Mouse (Mus musculus): ENCODE measurements around the gene Cdk19.
A peak's percentile ranks its signal among the peaks of the same experiment; 100 is the strongest.

Gene Cdk19

GRCm38 (mm10) chr10:40526301-40526761 lies 187.0 kb downstream of the Cdk19 start:
- DNase-seq, result no peak

GRCm38 (mm10) chr10:40526986-40527385 lies 187.6 kb downstream of the Cdk19 start:
- DNase-seq, result no peak

- no peak for DNase-seq
These were observed 188.2 kb downstream of the Cdk19 start for GRCm38 (mm10) chr10:40527573-40527972.

DNA sequence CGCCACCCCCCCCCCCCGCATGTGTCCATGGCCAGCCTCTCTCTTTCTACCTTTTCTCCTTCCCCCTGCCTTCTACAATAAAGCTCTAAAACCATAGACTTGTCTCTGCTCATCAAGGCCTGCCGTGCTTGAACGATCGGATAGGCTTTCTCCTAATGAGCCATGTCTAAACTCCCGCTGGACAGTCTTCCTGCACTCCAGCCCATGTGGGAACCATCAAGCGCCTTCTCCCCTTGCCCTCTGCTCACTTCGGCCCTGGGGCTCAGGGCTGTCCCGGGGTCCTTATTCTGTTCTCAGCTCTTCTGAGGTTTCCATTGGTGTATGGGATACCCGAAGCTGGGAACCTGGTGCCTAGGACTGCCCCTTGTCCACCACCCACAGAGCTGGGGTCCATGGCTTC lies 189.3 kb downstream of the Cdk19 start:
- no peak for DNase-seq

- DNase-seq, result peak; percentile 79
These were observed 190.3 kb downstream of the Cdk19 start for GRCm38 (mm10) chr10:40529617-40530016.

- no peak for DNase-seq
These were observed 191.3 kb downstream of the Cdk19 start for GRCm38 (mm10) chr10:40530661-40531060.

DNA sequence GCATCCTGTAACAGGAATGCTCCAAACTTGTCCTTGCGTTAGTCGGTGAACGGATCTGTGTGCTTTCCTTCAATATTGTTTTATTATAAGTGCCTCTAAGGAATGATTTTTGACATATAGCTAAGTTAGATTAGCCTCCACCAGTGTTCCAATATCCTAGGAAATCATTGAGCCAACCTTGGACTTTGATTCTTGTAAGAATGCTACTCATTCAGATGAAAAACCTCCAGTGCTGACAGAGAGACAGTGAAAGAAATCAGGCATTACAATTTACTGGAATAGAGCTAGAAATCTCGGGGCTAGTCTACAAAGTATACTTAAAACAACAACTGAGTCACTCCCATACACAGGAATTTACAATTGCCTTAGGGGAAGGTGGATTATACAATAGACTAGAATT lies 193.2 kb downstream of the Cdk19 start:
- DNase-seq, result peak; percentile 70

Measured in kidney, adult 9 months (tissue).